Mouse (Mus musculus): ENCODE measurements around the gene Rassf1. TPM values are rescaled to one million over a fixed set of nuclear protein-coding genes. Genes with fewer than 3 reads are reported as not detected.
A peak's percentile ranks its signal among the peaks of the same experiment; 100 is the strongest.

The Rassf1 gene
- total RNA-seq (2015) (27.3 and 27.4 TPM in 2 replicates), total RNA-seq (2017) (35.4 and 38.8 TPM in 2 replicates)

DNA sequence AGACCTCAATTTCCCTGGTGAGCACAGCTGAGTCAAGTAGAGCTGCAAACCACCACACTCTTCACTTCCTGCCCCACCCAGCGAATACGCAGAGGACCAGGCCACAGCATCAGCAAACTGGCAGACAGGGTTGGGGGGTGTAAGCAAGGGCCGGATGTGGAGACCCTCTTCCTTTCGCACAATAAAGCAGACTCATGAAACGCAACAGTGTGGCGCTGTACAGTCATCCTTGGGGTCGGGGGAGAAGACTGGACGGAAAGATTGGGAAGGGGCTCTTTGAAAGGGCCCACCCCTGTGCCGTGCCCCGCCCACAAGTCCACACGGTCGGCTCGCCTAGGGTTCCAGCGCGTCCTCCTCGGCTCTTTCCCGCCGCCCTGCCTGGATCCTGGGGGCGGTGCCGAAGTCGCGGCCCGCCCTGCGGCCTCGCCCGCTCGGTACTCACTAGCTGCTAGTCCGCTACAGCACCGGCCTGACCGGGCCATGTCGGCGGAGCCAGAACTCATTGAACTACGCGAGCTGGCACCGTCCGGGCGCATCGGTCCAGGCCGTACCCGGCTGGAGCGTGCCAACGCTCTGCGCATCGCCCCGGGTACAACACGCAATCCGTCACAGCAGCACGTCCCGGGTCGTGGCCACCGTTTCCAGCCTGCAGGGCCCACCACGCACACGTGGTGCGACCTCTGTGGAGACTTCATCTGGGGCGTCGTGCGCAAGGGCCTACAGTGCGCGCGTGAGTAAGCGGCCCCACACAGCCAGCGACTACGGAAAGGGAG lies at the start of gene Rassf1:
Gene Rassf1, plus strand, starts transcription at position 439 of the 773 bp plus-strand sequence.
- ATAC-seq (replicated peaks; ENCODE audit: poor library complexity): 0 out of 2 replicates have a peak, but pooled peaks have one; percentile 5

DNA sequence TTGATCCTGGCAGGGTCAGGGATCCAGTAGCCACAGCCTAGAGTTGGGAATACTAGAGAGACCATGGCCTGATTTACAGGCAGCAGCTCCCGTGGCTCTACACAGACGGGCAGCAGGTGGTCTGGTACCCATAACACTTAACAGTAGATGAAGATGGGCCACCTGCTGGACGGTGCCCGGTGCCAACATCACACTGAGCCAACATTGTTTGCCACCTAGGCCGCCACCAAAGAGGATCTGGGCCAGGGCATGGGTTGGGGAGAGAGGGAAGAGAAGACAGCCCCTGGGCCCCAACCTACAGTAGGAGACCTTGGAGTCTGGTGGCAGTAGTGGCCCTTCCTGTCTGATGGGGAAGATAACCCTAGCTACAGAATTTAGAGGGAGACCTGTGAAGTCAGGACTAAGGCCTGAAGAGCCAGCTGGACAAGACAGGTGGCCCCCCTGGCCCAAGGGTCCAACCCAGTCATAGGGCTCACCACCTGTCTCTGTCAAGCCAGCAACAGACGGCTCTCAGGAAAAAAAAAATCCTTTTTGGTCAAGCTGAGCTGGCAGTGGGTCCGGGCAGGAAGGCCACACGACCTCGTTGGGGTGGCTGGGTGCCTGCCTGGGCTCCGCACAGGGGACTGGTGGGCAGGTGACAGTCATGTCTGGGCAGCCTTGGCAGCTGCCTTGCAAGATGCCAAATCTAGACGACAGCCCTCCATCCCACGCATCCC lies 49.1 kb upstream of the Rassf1 start:
- ATAC-seq (replicated peaks; ENCODE audit: poor library complexity): no peak

DNA sequence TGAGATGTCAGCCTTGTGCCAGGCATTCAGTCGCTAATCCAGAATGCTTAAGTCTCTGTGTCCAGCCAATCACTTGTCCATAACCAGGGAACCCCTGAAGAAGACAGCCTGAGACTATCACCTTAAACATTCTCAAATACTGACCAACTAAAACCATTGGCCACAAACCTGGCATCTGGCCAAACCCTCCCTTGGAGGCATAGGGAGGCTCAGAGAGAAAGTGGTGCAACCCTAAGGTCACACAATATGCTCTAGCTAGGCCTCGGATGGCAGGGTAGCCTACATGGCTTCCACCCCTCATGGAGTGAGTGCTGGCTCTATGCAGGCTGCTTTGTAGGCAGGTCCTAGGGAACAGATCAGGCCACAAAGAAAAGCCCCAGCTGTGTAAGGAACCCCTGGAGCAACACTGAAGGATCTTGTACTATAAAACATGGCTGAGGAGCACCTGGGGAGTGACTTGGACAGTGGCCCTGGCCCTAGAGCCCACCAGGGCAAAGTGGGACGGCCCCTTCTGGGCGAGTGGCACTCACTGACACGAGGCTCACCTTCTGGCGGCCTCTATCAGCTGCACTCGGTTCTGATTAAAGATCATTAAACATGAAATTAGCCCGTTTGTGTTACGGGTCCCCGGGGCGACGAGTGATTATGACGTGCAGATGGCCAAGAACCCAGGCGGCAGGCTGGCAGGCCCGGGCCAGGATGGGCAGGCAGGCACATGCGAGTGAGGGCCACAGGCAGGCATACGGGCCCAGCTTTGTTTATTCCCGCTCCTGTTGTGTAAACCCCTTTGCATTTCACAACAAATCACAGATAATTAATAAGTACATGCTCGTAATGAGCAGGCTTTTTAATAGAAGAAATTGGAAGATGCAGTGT lies 46.5 kb upstream of the Rassf1 start:
- no peak for ATAC-seq (replicated peaks; ENCODE audit: poor library complexity)

DNA sequence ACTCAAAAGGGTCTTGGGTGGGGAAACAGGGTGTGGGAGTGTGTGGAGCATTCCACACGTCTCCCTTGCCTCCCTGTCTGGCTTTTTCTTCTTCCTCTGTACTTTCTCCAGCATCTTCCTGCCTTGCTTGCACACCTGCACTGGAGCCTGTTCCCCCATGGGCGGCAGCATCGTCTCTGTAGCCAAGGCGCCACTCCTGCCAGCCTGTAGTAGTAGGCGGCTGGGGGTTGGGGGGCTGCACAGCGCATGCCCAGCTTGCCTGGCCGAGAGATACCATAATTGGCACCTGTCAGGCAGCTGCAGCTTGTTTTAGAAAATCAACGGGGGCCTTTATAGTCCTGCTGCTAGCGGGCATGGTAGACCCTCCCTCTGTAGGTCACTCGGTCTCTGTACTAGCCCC lies 43.1 kb upstream of the Rassf1 start:
- no peak for ATAC-seq (replicated peaks; ENCODE audit: poor library complexity)

DNA sequence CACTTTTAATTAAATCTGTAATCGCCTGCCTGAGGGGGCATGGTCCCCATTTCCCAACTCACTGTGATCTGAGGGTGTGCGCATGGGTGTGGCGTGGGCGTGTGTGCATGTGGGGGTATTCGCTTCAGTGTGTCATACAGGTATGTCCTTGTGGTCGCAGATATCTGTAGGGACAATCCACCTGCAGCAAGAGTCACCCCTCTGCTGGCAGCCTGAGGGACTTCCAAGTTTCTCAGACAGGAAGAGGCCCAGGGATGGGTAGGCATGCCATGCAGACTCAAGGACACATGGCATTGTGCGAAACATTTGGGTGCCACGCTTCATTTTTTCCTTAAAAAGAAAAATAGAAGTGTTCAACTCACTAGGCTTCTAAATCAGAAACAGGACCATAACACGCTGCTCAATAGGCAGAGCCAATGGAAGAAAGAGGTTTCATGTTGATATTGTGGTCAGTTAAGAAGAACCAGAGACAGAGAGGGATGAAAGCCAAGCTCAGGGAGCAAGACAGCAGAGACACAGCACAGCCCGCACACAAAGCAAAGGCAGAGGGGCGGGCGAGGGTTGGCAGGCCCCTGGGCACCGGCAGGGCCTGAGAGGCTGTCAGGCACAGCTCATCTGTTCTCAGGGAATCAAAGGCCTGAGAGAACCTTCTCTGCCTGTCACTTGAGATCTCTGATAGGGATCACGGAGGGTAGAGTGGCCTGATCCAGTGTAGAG lies 40.8 kb upstream of the Rassf1 start:
- no peak for ATAC-seq (replicated peaks; ENCODE audit: poor library complexity)

DNA sequence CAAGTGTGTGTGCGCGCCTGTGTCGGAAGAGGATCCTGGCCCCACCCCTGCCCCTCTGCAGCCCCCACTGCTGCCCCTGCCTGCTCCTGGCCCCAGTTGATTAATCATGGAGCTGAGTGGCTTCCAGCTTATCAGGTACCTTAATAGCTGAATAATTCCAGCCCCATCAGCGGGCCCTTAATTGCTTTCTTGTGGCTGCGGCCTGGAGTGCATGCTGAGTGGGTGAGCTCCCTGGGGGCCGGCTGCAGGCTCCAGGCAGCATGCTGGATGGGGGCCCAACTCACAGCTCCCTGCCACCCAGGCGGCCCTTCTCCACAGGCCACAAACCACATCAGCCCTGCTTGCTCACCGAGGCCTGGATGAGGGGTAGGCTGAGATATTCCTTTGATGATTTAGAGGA lies 39.9 kb upstream of the Rassf1 start:
- ATAC-seq (replicated peaks; ENCODE audit: poor library complexity): no peak

DNA sequence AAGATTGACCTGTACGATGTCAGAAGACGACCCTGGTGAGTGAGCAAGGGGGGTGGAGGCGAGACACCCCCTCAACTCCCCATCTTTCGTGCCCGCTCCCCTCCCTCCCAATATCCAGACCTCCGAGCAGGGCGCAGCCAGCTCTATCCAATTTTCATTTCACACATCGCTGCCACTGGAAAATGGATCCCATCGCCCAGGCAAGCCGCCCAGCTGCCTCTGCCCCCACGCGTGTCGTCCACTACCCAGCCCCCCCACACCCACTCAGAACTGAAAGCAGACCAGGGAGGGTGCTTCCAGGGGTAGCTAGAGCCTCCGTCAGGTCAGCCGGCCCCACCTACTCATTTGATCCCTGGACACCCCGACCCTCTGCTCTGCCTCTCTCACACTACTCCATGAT lies 39.0 kb upstream of the Rassf1 start:
- ATAC-seq (replicated peaks; ENCODE audit: poor library complexity): no peak

DNA sequence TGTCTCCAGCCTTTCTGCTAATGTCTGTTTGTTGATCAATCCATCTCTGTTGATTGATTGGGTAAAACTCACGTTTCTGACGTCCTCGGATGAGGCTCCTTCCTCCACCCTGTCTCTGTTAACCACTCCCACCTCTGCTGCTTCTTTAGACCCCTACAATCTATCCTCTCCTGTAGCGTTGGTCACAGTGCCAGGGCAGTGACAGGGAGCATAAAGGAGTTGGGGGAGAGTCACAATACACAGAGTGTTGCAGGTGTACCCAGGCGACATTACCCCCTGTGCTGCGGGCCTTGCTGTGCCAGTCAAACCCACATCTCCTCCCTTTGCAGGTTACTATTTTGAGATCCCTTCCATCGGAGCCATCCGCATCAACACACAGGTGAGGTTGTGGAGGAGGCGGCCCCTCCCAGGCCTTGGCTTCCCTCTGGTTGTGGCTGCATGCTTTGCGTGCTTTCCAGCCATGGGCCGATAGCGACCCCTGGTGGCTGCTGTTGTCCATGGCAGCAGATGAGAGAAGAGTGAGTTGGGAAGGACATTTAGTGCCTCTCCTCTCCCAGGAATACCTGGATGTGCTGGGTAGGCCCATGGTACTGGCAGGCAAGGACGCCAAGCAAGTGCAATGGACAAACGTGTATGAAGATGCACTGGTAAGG lies 36.9 kb upstream of the Rassf1 start:
- ATAC-seq (replicated peaks; ENCODE audit: poor library complexity): peak; percentile 92

DNA sequence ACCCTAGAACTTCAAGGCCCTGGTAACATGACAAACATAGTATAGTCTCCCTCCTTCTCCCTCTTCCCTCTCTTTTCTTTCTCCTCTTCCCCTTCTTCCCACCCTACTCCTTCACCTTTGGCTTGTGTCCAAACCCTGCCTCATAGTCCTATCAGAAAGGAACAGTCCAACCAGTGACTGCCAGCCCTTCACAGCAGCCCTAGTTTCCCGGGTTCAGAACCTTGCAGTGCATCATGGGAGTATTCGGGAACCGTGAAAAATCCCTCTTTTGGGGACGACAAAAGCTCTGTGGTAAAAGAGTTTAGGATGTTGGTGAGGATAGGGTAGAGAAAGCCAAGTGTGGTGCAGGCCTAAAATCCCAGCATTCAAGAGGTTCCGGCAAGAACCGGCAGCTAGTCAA lies 31.0 kb upstream of the Rassf1 start:
- ATAC-seq (replicated peaks; ENCODE audit: poor library complexity): no peak

DNA sequence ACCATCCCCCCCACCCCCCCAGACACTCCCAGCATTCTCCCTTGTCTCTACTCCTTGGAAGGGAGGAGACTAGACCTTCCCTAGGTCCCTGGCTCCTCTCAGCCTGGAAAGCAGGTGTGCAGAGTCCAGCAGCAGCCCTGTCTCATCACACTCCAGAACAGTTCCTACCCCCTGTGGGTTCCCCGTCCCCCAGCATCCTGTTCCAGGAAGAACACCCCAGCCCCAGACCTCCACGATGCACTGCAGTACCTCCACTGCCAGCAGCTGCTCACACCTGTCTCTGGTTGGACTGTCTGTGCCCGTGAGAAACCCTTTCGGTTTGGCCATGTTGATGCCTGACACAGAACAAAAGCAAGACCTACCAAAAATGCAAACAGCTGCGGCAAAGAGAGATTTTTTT lies 30.2 kb upstream of the Rassf1 start:
- ATAC-seq (replicated peaks; ENCODE audit: poor library complexity): no peak

DNA sequence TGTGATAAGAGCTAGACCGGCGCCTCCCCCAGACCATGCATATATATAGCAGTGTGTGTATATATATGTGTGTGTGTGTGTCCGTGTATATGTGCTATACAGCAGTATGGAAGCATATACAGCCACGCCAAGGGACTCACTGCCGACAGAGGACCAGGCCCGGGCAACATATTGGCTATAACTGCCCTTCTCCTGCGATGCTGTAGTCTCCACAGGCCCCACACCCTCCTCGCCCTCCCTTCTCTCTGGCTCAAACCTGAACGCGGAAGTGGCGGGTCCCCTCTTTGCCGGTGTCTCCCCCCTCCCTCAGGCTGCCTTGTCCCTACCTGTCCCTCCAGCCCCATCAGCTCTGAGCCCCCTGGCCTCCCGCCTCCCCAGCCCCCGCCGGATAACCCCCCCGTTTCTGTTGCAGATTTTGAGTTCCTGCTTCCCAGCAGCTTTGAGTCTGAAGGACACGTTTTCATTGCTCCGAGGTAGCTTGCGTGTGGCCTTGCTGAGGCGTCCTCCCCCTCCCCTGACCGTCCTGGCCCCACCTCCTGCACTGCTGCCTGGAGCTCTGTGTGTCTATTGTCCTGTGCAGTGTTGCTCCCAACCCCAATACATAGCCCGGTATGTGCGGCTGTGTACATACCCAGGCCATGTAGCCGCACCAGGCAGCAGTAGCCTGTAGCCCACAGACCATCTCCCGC lies 29.5 kb upstream of the Rassf1 start:
- ATAC-seq (replicated peaks; ENCODE audit: poor library complexity): peak; percentile 36

DNA sequence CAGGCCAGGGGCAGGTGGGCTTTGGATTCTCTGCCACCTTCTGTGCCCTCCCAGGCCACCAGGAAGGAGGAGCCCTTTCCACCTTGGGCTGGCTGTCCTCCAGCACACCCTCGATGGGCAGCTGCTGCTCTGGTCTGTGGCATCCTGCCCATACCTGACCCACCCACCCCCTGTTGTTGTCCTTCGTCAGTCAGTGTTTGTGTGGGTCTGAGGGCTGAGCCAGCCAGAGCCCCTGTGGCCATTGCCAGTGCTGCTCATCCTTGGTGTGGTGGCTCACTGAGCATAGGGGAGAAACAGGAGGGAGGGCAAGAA lies 29.0 kb upstream of the Rassf1 start:
- no peak for ATAC-seq (replicated peaks; ENCODE audit: poor library complexity)

DNA sequence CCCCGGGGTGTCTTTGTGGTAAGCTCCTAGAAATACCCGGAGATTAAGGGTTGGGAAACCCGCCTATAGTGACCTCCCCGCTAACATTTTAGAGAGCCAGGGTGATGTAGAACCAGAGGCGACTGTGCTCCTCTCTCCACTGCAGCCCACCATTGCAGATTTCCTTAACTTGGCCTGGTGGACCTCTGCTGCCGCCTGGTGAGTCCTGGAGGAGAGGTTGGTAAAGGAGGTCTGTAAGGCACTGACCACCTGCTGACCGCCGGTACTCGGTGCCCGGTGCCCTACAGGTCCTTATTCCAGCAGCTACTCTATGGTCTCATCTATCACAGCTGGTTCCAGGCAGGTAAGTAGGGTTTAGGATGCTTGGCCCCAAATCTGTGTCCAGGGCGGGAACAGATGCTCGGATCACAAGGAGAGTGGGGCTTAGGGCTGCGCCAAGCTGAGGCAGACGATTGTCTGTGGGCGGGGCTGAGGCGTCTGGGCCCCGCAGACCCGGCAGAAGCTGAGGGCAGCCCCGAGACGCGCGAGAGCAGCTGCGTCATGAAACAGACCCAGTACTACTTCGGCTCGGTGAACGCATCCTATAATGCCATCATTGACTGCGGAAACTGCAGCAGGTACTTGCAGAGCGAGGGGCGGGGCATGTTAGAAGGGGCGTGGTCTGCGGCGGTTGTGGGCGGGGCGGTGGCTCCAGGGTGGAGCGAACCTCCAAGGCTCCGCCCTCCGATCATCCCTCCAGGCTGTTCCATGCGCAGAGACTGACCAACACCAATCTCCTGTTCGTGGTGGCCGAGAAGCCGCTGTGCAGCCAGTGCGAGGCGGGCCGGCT lies 24.9 kb upstream of the Rassf1 start:
- peak; percentile 79 for ATAC-seq (replicated peaks; ENCODE audit: poor library complexity)

DNA sequence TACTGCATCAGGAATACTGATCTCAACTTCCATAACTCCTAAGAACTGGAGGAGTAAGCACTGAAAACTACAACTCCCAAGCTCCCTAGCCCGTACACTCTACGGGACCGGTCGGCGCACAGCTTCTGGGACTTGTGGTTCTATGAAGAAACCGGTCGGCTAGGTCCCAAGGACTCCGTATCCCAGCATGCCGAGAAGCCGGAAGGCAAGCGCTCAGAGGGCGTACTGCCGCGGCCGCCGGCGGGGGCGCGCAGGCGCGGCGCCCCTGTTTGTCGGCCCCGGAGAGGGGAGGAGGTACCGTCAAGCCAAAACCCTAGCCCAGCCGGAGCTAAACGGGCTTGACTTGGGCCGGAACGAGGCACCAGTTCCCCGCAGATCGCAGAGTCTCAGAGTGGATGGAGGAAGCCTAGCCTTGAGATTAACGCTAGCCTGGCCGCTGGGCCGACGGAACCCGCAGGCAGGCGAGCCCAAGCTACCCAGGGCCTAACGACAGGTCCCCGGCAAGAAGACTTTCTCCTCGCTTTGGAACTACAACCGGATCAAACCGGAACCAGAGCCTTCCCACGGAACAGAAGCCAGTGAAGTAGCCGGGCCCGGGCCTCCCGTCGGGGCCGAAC lies 17.5 kb upstream of the Rassf1 start, which contains the start of gene Tmem115:
Gene Tmem115, plus strand, starts transcription at position 155 of the 617 bp plus-strand sequence.
- peak; percentile 90 for ATAC-seq (replicated peaks; ENCODE audit: poor library complexity)

DNA sequence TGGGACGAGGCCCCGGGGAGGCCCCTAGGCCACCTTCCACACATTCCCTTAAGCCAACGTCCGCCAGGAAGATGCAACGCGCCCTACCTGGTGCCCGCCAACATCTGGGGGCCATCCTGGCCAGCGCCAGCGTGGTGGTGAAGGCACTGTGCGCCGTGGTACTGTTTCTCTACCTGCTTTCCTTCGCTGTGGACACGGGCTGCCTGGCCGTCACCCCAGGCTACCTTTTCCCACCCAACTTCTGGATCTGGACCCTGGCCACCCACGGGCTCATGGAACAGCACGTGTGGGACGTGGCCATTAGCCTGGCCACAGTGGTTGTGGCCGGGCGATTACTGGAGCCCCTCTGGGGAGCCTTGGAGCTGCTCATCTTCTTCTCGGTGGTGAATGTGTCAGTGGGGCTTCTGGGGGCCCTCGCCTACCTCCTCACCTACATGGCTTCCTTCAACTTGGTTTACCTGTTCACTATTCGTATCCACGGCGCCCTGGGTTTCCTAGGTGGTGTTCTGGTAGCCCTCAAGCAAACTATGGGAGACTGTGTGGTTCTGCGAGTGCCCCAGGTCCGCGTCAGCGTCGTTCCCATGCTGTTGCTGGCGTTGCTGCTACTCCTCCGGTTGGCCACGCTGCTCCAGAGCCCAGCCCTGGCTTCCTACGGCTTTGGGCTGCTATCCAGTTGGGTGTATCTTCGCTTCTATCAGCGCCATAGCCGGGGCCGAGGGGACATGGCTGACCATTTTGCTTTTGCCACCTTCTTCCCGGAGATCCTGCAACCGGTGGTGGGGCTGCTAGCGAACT lies 16.8 kb upstream of the Rassf1 start:
- peak; percentile 51 for ATAC-seq (replicated peaks; ENCODE audit: poor library complexity)

DNA sequence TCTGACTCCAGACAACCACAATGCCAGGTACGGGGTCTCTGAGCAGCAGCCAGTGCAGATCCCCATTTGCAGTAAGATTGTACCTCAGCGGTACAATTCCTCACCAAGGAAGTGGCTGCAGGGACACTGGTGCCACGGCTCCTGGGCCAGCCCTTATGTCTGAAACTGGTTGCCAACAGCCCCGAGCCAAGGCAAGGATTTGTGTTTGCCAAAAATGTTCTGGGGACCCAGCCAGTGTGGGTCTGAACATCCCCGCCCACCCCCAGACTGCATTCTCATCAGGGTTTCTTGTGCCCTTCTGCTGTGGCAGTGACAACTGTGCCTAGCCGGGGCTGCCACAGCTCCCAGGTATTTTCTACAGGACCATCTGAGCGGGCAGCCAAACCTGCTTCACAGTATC lies 13.1 kb upstream of the Rassf1 start:
- no peak for ATAC-seq (replicated peaks; ENCODE audit: poor library complexity)

DNA sequence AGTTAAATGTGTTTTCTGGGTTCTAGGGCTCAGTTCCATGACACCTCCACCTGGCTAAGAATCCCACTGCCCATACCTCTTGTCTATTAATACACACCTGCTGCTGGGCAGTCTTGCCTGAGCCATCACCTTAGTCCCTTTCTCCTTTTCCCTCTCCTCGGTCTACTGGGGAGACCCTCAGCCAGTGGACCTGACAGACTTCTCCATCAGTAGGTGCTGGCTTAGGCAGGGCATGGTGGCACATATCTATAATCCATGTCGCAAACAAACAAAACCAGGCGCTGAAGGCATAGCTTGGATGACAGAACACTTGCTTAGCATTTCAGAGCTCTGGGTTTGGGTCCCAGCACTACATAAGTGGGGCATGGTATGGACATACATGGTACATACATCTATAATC lies 12.6 kb upstream of the Rassf1 start:
- ATAC-seq (replicated peaks; ENCODE audit: poor library complexity): no peak

DNA sequence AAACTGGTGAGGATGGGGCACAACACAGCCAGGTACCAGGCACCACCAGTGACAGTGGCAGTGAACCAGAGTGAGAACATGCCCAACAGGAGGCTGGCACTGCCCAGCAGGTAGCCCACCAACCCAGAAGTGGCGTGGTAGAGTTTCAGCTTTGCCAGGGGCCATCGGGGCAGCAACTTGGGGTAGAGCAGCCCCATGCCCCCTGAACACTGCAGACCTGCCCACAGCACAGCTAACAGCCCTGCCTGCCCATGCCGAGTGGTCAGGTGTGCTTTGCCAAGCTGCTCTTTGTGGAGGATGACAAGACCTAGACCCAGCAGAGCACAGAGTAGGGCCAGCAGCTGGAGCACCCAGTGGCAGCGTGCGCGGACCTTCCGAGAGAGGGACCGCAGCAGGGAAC lies 11.4 kb upstream of the Rassf1 start:
- ATAC-seq (replicated peaks; ENCODE audit: poor library complexity): no peak
